Comparison of ENCODE assay signal across 10 mouse cellular contexts in the genomic region with DNA sequence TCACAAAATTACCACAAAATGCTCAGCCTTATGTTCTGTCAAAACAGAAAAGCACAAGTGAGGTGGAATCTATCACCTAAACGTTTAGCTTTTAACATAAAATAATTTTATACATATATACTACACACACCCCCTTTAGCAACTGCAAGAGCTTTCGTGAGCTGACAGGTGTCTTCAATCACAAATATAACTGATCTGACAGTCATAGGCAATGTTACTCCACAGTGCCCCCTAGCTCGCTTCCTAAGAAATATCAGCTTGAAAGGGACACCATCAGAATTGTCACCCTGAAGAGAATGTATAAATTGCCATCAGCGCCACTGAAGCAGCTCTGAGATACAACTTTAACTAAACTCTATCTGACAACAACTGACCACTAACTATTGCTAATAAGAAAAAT. TPM values are rescaled to one million over a fixed set of nuclear protein-coding genes. Genes with fewer than 3 reads are reported as not detected.
DNase-seq lines count a peak whose midpoint lies in the region; ATAC-seq and TF ChIP-seq lines count a peak whose summit lies in the region.
"Had no signal": no experiment of that assay in that cellular context is flagged by ENCODE, and none has a peak within 500 bp of the region (broad histone marks: within the 10 kb centered on the region; RNA-seq: fewer than 3 reads in every experiment).

No protein-coding gene starts in this region.

- H3K4me1 ChIP-seq in kidney, embryonic 15.5 days = peaks cover 6% of the 10 kb centered on the region
- H3K4me1 ChIP-seq in bone marrow, adult 2 months (ENCODE audit: control insufficient read depth, insufficient read depth, low read length) = no peaks in the 10 kb centered on the region
- H3K4me1 ChIP-seq in midbrain, embryonic 15.5 days = peaks cover 20% of the 10 kb centered on the region

- intact Hi-C loops in heart, postnatal 36 days (cut with DNase I) = loop anchor here (5.0 kb wide), 2 partner anchors 100 to 310 kb away; no protein-coding TSS in a partner anchor
- intact Hi-C loops in left cerebral cortex, postnatal 36 days (cut with DNase I) = loop anchor here (5.0 kb wide), 1 partner anchor 130 kb away; no protein-coding TSS in a partner anchor

- no peak overlapping the region for H3K4me2 ChIP-seq in kidney, embryonic 15.5 days
- H3K4me2 ChIP-seq in midbrain, embryonic 15.5 days = peak overlapping the region; percentile 52; the same call in 1 of the 2 replicates

- TF ChIP-seq CTCF in bone marrow, adult 2 months (IDR thresholded peaks at IDR 0.05; ENCODE audit: control insufficient read depth, insufficient read depth, low read length) = peak; percentile 27; the same call in 1 of the 2 replicates

- no peak for ATAC-seq in kidney, embryonic 15.5 days (replicated peaks; ENCODE audit: low FRiP score)
- peak; percentile 74 for ATAC-seq in erythroblast, adult 5-6 weeks (replicated peaks; ENCODE audit: low FRiP score, poor library complexity, severe bottlenecking)
- no peak for ATAC-seq in midbrain, embryonic 15.5 days (replicated peaks)

- H3K27me3 ChIP-seq in kidney, embryonic 15.5 days = peaks cover 4% of the 10 kb centered on the region
- H3K27me3 ChIP-seq in midbrain, embryonic 15.5 days (replicated peaks) = no peaks in the 10 kb centered on the region
- H3K27me3 ChIP-seq: embryonic facial prominence, embryonic 15.5 days had no signal

- no peaks in the 10 kb centered on the region for H3K36me3 ChIP-seq in kidney, embryonic 15.5 days
- no peaks in the 10 kb centered on the region for H3K36me3 ChIP-seq in midbrain, embryonic 15.5 days (replicated peaks)
- H3K36me3 ChIP-seq: embryonic facial prominence, embryonic 15.5 days had no signal

- no peaks in the 10 kb centered on the region for H3K9me3 ChIP-seq in kidney, embryonic 15.5 days (replicated peaks)
- no peaks in the 10 kb centered on the region for H3K9me3 ChIP-seq in midbrain, embryonic 15.5 days
- H3K9me3 ChIP-seq: embryonic facial prominence, embryonic 15.5 days had no signal

- no peak overlapping the region for H3K27ac ChIP-seq in kidney, embryonic 15.5 days
- no peak overlapping the region for H3K27ac ChIP-seq in bone marrow, adult 2 months (ENCODE audit: control insufficient read depth, insufficient read depth, low read depth, low read length, poor library complexity)
- H3K27ac ChIP-seq in midbrain, embryonic 15.5 days = no peak overlapping the region
- H3K27ac ChIP-seq: embryonic facial prominence, embryonic 15.5 days had no signal

- DNase-seq in kidney, adult 18-20 months = peak; percentile 38
- peak; percentile 70 for DNase-seq in heart, postnatal 36 days
- DNase-seq in left cerebral cortex, postnatal 36 days (ENCODE audit: low spot score in 2 of 2) = peak; percentile 39 to 53
- peak; percentile 73 to 88 for DNase-seq in spleen, postnatal 4 days (ENCODE audit: low spot score in 2 of 2)

- no peak overlapping the region for H3K9ac ChIP-seq in kidney, embryonic 15.5 days
- no peak overlapping the region for H3K9ac ChIP-seq in midbrain, embryonic 15.5 days
- H3K9ac ChIP-seq: embryonic facial prominence, embryonic 15.5 days had no signal

- no peak overlapping the region for H3K4me3 ChIP-seq in kidney, embryonic 15.5 days (replicated peaks)
- H3K4me3 ChIP-seq in bone marrow, adult 2 months (replicated peaks; ENCODE audit: control insufficient read depth, low read depth, low read length) = no peak overlapping the region
- no peak overlapping the region for H3K4me3 ChIP-seq in midbrain, embryonic 15.5 days

- WGBS in kidney, embryonic 15.5 days = 8% methylated on average over 4 of the region's 4 CpGs
- 3% methylated on average over 4 of the region's 4 CpGs for WGBS in bone marrow, adult 2 months
- WGBS in midbrain, embryonic 15.5 days = 2% methylated on average over 4 of the region's 4 CpGs

- no peak for TF ChIP-seq POLR2A in bone marrow, adult 2 months (IDR thresholded peaks at IDR 0.05; ENCODE audit: borderline replicate concordance, control insufficient read depth, low read depth, low read length)

RNA-seq across cellular contexts. Expression of a gene that starts 2.0 kb away (rescaled TPM):
- polyA plus RNA-seq in kidney, embryonic 15.5 days (2015; fragmentation: Nextera tagmentation; extraction: Ambion mirVana) = 18.2 and 21.0 TPM in 2 replicates
- polyA plus RNA-seq in bone marrow, adult 2 months (2011; ENCODE audit: insufficient read depth, insufficient read length, low replicate concordance, missing spikeins) = 11.7 and 17.3 TPM in 2 replicates
- total RNA-seq in erythroblast, adult 5-6 weeks (2015; ENCODE audit: low replicate concordance) = 47.6 and 53.6 TPM in 2 replicates
- total RNA-seq in erythroblast, adult 5-6 weeks (2017; ENCODE audit: low replicate concordance) = 57.9 and 60.9 TPM in 2 replicates
- 10 to 100 TPM; 25.7 to 27.1 TPM for total RNA-seq in heart, postnatal 36 days (2021)
- total RNA-seq in left cerebral cortex, postnatal 36 days (2021) = 10 to 100 TPM; 45.9 to 57.5 TPM
- 17.1 and 19.8 TPM in 2 replicates for polyA plus RNA-seq in midbrain, embryonic 15.5 days (2015; fragmentation: Nextera tagmentation; extraction: Ambion mirVana)

RNA-seq across cellular contexts. Expression of a gene that starts 53.9 kb away (rescaled TPM):
- polyA plus RNA-seq in kidney, embryonic 15.5 days (2015; fragmentation: Nextera tagmentation; extraction: Ambion mirVana) = not detected in 2 replicates
- not detected in 2 replicates for polyA plus RNA-seq in bone marrow, adult 2 months (2011; ENCODE audit: insufficient read depth, insufficient read length, low replicate concordance, missing spikeins)
- not detected in 2 replicates for total RNA-seq in erythroblast, adult 5-6 weeks (2015; ENCODE audit: low replicate concordance)
- not detected in 2 replicates for total RNA-seq in erythroblast, adult 5-6 weeks (2017; ENCODE audit: low replicate concordance)
- not detected for total RNA-seq in heart, postnatal 36 days (2021)
- total RNA-seq in left cerebral cortex, postnatal 36 days (2021) = not detected
- not detected in 2 replicates for polyA plus RNA-seq in midbrain, embryonic 15.5 days (2015; fragmentation: Nextera tagmentation; extraction: Ambion mirVana)
- polyA plus RNA-seq: stomach, embryonic 16.5 days had no signal
